In the genomic region with DNA sequence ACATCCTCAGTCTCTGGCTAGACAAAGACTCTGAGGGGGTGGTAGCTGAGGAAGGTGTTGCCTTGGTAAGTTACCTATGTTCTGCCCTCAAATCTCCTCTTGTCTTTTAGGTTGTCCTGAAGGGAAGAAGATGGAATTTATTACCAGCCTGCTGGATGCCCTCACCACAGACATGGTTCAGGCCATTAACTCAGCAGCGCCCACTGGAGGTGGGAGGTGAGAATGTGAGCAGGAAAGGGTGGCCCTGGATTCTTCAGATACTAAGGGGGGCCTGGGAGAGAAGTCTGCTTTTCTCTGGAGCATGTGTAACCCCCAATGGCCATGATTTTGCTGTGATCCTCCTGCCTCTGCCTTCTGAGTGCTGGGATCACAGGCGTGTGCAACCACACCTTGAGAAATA, we compare ENCODE assay signal across 16 mouse cellular contexts.
DNase-seq lines count a peak whose midpoint lies in the region; ATAC-seq and TF ChIP-seq lines count a peak whose summit lies in the region.
"Had no signal": no experiment of that assay in that cellular context is flagged by ENCODE, and none has a peak within 500 bp of the region (broad histone marks: within the 10 kb centered on the region; RNA-seq: fewer than 3 reads in every experiment).

No protein-coding gene starts in this region.

- no peak overlapping the region for H3K27ac ChIP-seq in cerebellum, adult 2 months (ENCODE audit: insufficient read depth, low read length)
- no peak overlapping the region for H3K27ac ChIP-seq in liver, adult 2 months (replicated peaks; ENCODE audit: insufficient read depth, low read depth, low read length)
- H3K27ac ChIP-seq in liver, embryonic 12.5 days, result no peak overlapping the region
- H3K27ac ChIP-seq: embryonic facial prominence, embryonic 12.5 days; heart, embryonic 15.5 days; neural tube, embryonic 13.5 days had no signal

- no peaks in the 10 kb centered on the region for H3K9me3 ChIP-seq in liver, embryonic 12.5 days (replicated peaks)
- H3K9me3 ChIP-seq: embryonic facial prominence, embryonic 12.5 days; heart, embryonic 15.5 days; neural tube, embryonic 13.5 days had no signal

- H3K4me2 ChIP-seq in liver, embryonic 12.5 days, result no peak overlapping the region
- H3K4me2 ChIP-seq: embryonic facial prominence, embryonic 12.5 days; heart, embryonic 15.5 days; neural tube, embryonic 13.5 days had no signal

- H3K9ac ChIP-seq in liver, adult 2 months (ENCODE audit: low read depth, low read length), result no peak overlapping the region
- no peak overlapping the region for H3K9ac ChIP-seq in liver, embryonic 12.5 days
- H3K9ac ChIP-seq: embryonic facial prominence, embryonic 12.5 days; heart, embryonic 15.5 days; neural tube, embryonic 13.5 days had no signal

- H3K4me1 ChIP-seq in cerebellum, adult 2 months (ENCODE audit: control insufficient read depth, insufficient read depth, low read length), result peaks cover 14% of the 10 kb centered on the region
- peaks cover 21% of the 10 kb centered on the region for H3K4me1 ChIP-seq in liver, adult 2 months (ENCODE audit: control insufficient read depth, insufficient read depth, low read length)
- no peaks in the 10 kb centered on the region for H3K4me1 ChIP-seq in liver, embryonic 12.5 days
- H3K4me1 ChIP-seq: heart, embryonic 15.5 days had no signal

- no peak for TF ChIP-seq POLR2A in cerebellum, adult 2 months (IDR thresholded peaks at IDR 0.05; ENCODE audit: borderline replicate concordance, insufficient read depth, low read length)
- TF ChIP-seq POLR2A in liver, adult 2 months (IDR thresholded peaks at IDR 0.05; ENCODE audit: extremely low read depth, insufficient read depth, low read length), result no peak

- intact Hi-C loops in heart, postnatal 25 days (cut with DNase I), result no loop called here

- ATAC-seq in liver, embryonic 12.5 days, result no peak
- ATAC-seq in frontal cortex, adult (ENCODE audit: low TSS enrichment), result no peak

- peak; percentile 18; the same call in 1 of the 2 replicates for TF ChIP-seq CTCF in cerebellum, adult 2 months (IDR thresholded peaks at IDR 0.05; ENCODE audit: borderline replicate concordance, insufficient read depth, low read depth, low read length)
- peak; percentile 69 for TF ChIP-seq CTCF in liver, adult 2 months (IDR thresholded peaks at IDR 0.05; ENCODE audit: low read depth, low read length)

- H3K36me3 ChIP-seq in liver, adult 2 months (ENCODE audit: control insufficient read depth, insufficient read depth, low read length), result peaks cover 12% of the 10 kb centered on the region
- no peaks in the 10 kb centered on the region for H3K36me3 ChIP-seq in liver, embryonic 12.5 days
- H3K36me3 ChIP-seq: embryonic facial prominence, embryonic 12.5 days; heart, embryonic 15.5 days; neural tube, embryonic 13.5 days had no signal

- no peak overlapping the region for H3K4me3 ChIP-seq in cerebellum, adult 2 months (replicated peaks; ENCODE audit: insufficient read depth, low read depth, low read length)
- H3K4me3 ChIP-seq in liver, adult 2 months (ENCODE audit: insufficient read depth, low read depth, low read length), result no peak overlapping the region
- no peak overlapping the region for H3K4me3 ChIP-seq in liver, embryonic 12.5 days
- H3K4me3 ChIP-seq: embryonic facial prominence, embryonic 12.5 days; heart, embryonic 15.5 days; neural tube, embryonic 13.5 days had no signal

- WGBS in cerebellum, adult 2 months, result 94% methylated on average over 2 of the region's 2 CpGs
- WGBS in liver, adult 2 months, result 82% methylated on average over 2 of the region's 2 CpGs
- 54% methylated on average over 2 of the region's 2 CpGs for WGBS in liver, embryonic 12.5 days (ENCODE audit: insufficient replicate concordance)

- no peaks in the 10 kb centered on the region for H3K79me2 ChIP-seq in liver, adult 2 months (ENCODE audit: control insufficient read depth, insufficient read depth, low read length)

- no peaks in the 10 kb centered on the region for H3K27me3 ChIP-seq in cerebellum, adult 2 months (ENCODE audit: control insufficient read depth, insufficient read depth, low read length)
- no peaks in the 10 kb centered on the region for H3K27me3 ChIP-seq in liver, adult 2 months (ENCODE audit: control insufficient read depth, insufficient read depth, low read length)
- no peaks in the 10 kb centered on the region for H3K27me3 ChIP-seq in liver, embryonic 12.5 days (replicated peaks)
- H3K27me3 ChIP-seq: embryonic facial prominence, embryonic 12.5 days; heart, embryonic 15.5 days had no signal

- no peak for DNase-seq in cerebellum, adult 2 months
- no peak for DNase-seq in cerebellum, adult 9-10 months
- DNase-seq in liver, adult 2 months (ENCODE audit: extremely low read depth, low read depth, low spot score), result no peak
- DNase-seq in thymus, postnatal 14 days, result peak; percentile 27
- no peak for DNase-seq in thymus, postnatal 0 days (ENCODE audit: low spot score)
- no peak for DNase-seq in heart, postnatal 25 days (ENCODE audit: low spot score)
- DNase-seq: adrenal gland, adult 2 months; cerebellum, adult 18-20 months; gastrocnemius, postnatal 14 days; midbrain, embryonic 14.5 days; right cerebral cortex, adult 18-20 months had no signal
